Mouse (Mus musculus): ENCODE measurements at regions not wholly inside any gene's neighbourhood (a gene's known extent, or its start where the extent isn't known, plus 50 kb on each side); places are given as distances from the start of the nearest gene placed in this dataset.

GRCm38 (mm10) chr5:126721300-126721699 is 520.3 kb upstream of the Tmem132c start:
- TF ChIP-seq CTCF (IDR thresholded peaks at IDR 0.05; ENCODE audit: insufficient read depth, low read depth, low read length) (no peak), POLR2A (IDR thresholded peaks at IDR 0.05; ENCODE audit: insufficient read depth, low read depth, low read length) (no peak)
